Mouse (Mus musculus) MEL (cell line): ENCODE results near the gene Lcorl. TPM values are rescaled to one million over a fixed set of nuclear protein-coding genes. Genes with fewer than 3 reads are reported as not detected.
"Not testable (repeated sequence)": the region's sequence is repeated elsewhere in the genome, so short reads cannot be mapped to it uniquely, and the experiment has no call there.

Experiments
- DNase-seq: peaks from one replicate; pipeline ENCODE4 v3.0.0; 2011; ENCODE audit warnings: low read depth, low spot score
- H3K27ac ChIP-seq: 2 replicates; pipeline ENCODE4 v1.5.1; 2012; ENCODE audit warnings: low read depth, mild to moderate bottlenecking, control low read depth, low read length, moderate library complexity; ENCODE audit not compliant: control insufficient read depth
- H3K27me3 ChIP-seq, 2 experiments: fragments of 150-350 bp in 1 of 2; sonication (generic) in 1 of 2; 2 replicates each; pipeline ENCODE4 v1.6.1; 2012; ENCODE audit warnings: low read length in 2 of 2, mild to moderate bottlenecking in 2 of 2, improper control_type of control experiment in 1 of 2, moderate library complexity in 1 of 2; ENCODE audit not compliant: insufficient read depth in 2 of 2, control insufficient read depth in 1 of 2
- H3K36me3 ChIP-seq, 2 experiments: 2 replicates each; pipeline ENCODE4 v1.6.1; 2012 to 2014; ENCODE audit warnings: low read length in 2 of 2, improper control_type of control experiment in 1 of 2, inconsistent platforms in 1 of 2, mild to moderate bottlenecking in 1 of 2; ENCODE audit not compliant: insufficient read depth in 2 of 2, control insufficient read depth in 1 of 2
- H3K4me1 ChIP-seq, 2 experiments: fragments of 150-350 bp in 1 of 2; sonication (generic) in 1 of 2; 2 replicates each; pipeline ENCODE4 v1.6.1; 2012; ENCODE audit warnings: low read length in 2 of 2, improper control_type of control experiment in 1 of 2, mild to moderate bottlenecking in 1 of 2; ENCODE audit not compliant: insufficient read depth in 2 of 2, control insufficient read depth in 1 of 2
- H3K4me3 ChIP-seq, 2 experiments: fragments of 150-350 bp in 1 of 2; sonication (generic) in 1 of 2; 2 replicates each; pipeline ENCODE4 v1.5.1; 2012; ENCODE audit warnings: low read depth in 2 of 2, low read length in 2 of 2, mild to moderate bottlenecking in 2 of 2, moderate library complexity in 2 of 2, control low read depth in 1 of 2, improper control_type of control experiment in 1 of 2; ENCODE audit not compliant: control insufficient read depth in 1 of 2, insufficient read depth in 1 of 2
- H3K79me2 ChIP-seq: 2 replicates; pipeline ENCODE4 v1.6.1; 2012; ENCODE audit warnings: mild to moderate bottlenecking, low read length, moderate library complexity; ENCODE audit not compliant: control insufficient read depth, poor library complexity, insufficient read depth
- H3K9ac ChIP-seq: 2 replicates; pipeline ENCODE4 v1.6.1; 2012; ENCODE audit warnings: low read depth, mild to moderate bottlenecking, control low read depth, low read length, moderate library complexity; ENCODE audit not compliant: control insufficient read depth, poor library complexity, severe bottlenecking
- H3K9me3 ChIP-seq: fragments of 150-350 bp; sonication (generic); replicated peaks from 2 replicates; pipeline ENCODE4 v1.6.1; 2012; ENCODE audit warnings: mild to moderate bottlenecking, low read length, improper control_type of control experiment, moderate library complexity; ENCODE audit not compliant: insufficient read depth
- HCFC1 ChIP-seq: IDR thresholded peaks from 2 replicates; pipeline ENCODE4 v1.6.1; 2012; ENCODE audit warnings: low read depth, mild to moderate bottlenecking, inconsistent platforms, low read length, improper control_type of control experiment, moderate library complexity
- MAZ ChIP-seq: IDR thresholded peaks from 2 replicates; pipeline ENCODE4 v1.6.1; 2012; ENCODE audit warnings: low read depth, mild to moderate bottlenecking, inconsistent platforms, low read length, improper control_type of control experiment
- POLR2A ChIP-seq, 2 experiments: IDR thresholded peaks; 2 replicates each; pipeline ENCODE4 v1.6.1; 2011 to 2012; ENCODE audit warnings: low read length in 2 of 2, mild to moderate bottlenecking in 2 of 2, control low read depth in 1 of 2, improper control_type of control experiment in 1 of 2, low read depth in 1 of 2, moderate library complexity in 1 of 2; ENCODE audit not compliant: control insufficient read depth in 1 of 2, insufficient read depth in 1 of 2, poor library complexity in 1 of 2
- TAL1 ChIP-seq: IDR thresholded peaks from 2 replicates; pipeline ENCODE4 v1.6.1; 2012; ENCODE audit warnings: mild to moderate bottlenecking, inconsistent platforms, low read length, moderate library complexity, mixed read lengths
- polyA plus RNA-seq, 2 experiments: library from polyadenylated mRNA; stranded (reverse) in 1 of 2; unstranded in 1 of 2; fragments of >175 nt in 1 of 2; fragments of >200 nt in 1 of 2; gene quantifications; 2 replicates each; pipeline versions ENCODE4 v1.2.1 to v1.2.4; 2012; ENCODE audit warnings: low replicate concordance in 2 of 2, low read depth in 1 of 2; ENCODE audit not compliant: insufficient read length in 2 of 2, insufficient read depth in 1 of 2, missing spikeins in 1 of 2
- total RNA-seq: library from RNA; depleted of rRNA; stranded (reverse); fragments of 300-350 nt; gene quantifications from 2 replicates; pipeline ENCODE4 v1.2.3, GENCODE M21; 2012; rRNA removed

The Lcorl gene
- total and polyA plus RNA-seq, 3 experiments = 10.1 to 10.6 TPM; not detected in 1

- no peak for TF ChIP-seq TAL1
Observed at GRCm38 (mm10) chr5:45668324-45668723, 189.1 kb downstream of the Lcorl start (continued).

- not testable (repeated sequence) for H3K4me1 ChIP-seq, H3K79me2 ChIP-seq, H3K4me3 ChIP-seq, H3K9me3 ChIP-seq, H3K27me3 ChIP-seq, H3K9ac ChIP-seq, DNase-seq, H3K27ac ChIP-seq, H3K36me3 ChIP-seq
Observed at GRCm38 (mm10) chr5:45658406-45658805, 199.0 kb downstream of the Lcorl start.

GRCm38 (mm10) chr5:45651026-45651703, 206.2 kb downstream of the Lcorl start:
- H3K79me2 ChIP-seq = no peaks in the 10 kb centered on the region
- H3K36me3 ChIP-seq = no peaks in the 10 kb centered on the region
- no peaks in the 10 kb centered on the region for H3K4me1 ChIP-seq
- DNase-seq = no peak
- H3K9me3 ChIP-seq = no peaks in the 10 kb centered on the region
- no peak overlapping the region for H3K4me3 ChIP-seq
- no peaks in the 10 kb centered on the region; a peak in 1 of 4 replicates for H3K27me3 ChIP-seq
- H3K9ac ChIP-seq = no peak overlapping the region
- no peak for TF ChIP-seq HCFC1
- TF ChIP-seq MAZ = no peak
- TF ChIP-seq POLR2A (IDR thresholded peaks at IDR 0.05; ENCODE audit: control insufficient read depth in 1 of 2, insufficient read depth in 1 of 2, low read depth in 1 of 2, low read length in 2 of 2, poor library complexity in 1 of 2) = no peak
- no peak overlapping the region for H3K27ac ChIP-seq

Other genes starting within 250 kb of the Lcorl start
- under 0.01 TPM in 1 of 2 replicates, not detected in the other for gene Fam184b, start 218.0 kb downstream of the Lcorl start, total RNA-seq
- under 1 TPM in 1 of 2 experiments, not detected in 1; 0.06 TPM for gene Fam184b, start 218.0 kb downstream of the Lcorl start, polyA plus RNA-seq
- 58.2 and 74.4 TPM in 2 replicates for gene Ncapg, start 187.7 kb downstream of the Lcorl start, total RNA-seq
- 10 to 100 TPM; 39.2 to 52.6 TPM for gene Ncapg, start 187.7 kb downstream of the Lcorl start, polyA plus RNA-seq